ENCODE assay signal across 23 mouse cellular contexts in genomic region chr6:39330981-39331380, GRCm38 (mm10). TPM values are rescaled to one million over a fixed set of nuclear protein-coding genes. Genes with fewer than 3 reads are reported as not detected.
DNase-seq lines count a peak whose midpoint lies in the region; ATAC-seq and TF ChIP-seq lines count a peak whose summit lies in the region.
"Had no signal": no experiment of that assay in that cellular context is flagged by ENCODE, and none has a peak within 500 bp of the region (broad histone marks: within the 10 kb centered on the region; RNA-seq: fewer than 3 reads in every experiment).

No protein-coding gene starts in this region.

- H3K4me3 ChIP-seq in midbrain, embryonic 11.5 days (ENCODE audit: low read depth, low read length) = no peak overlapping the region
- no peak overlapping the region for H3K4me3 ChIP-seq in midbrain, embryonic 14.5 days (replicated peaks; ENCODE audit: low read depth, low read length)
- no peak overlapping the region for H3K4me3 ChIP-seq in liver, postnatal 0 days (ENCODE audit: low read depth, low read length)
- H3K4me3 ChIP-seq: embryonic facial prominence, embryonic 12.5 days; erythroblast, embryonic 14.5 days; heart, embryonic 15.5 days; hindbrain, embryonic 12.5 days; left cerebral cortex, adult 2 months; limb, embryonic 10.5 days had no signal

- DNase-seq in cerebellum, postnatal 4 days (ENCODE audit: low spot score in 2 of 2) = no peak
- peak; percentile 44 for DNase-seq in midbrain, embryonic 11.5 days (ENCODE audit: low spot score, missing footprints)
- DNase-seq in midbrain, embryonic 14.5 days = no peak
- DNase-seq in cerebellum, adult 9-11 months = peak; percentile 78
- DNase-seq in liver, postnatal 0 days = no peak
- DNase-seq in thymus, adult 18-20 months = no peak
- DNase-seq: adrenal gland, adult 8-10 months; B cell, adult 2 months; gastrocnemius, postnatal 36 days; kidney, adult 18-20 months; kidney, postnatal 14 days; lung, adult 2 months; right cerebral cortex, postnatal 14 days; spleen, adult 18-20 months; thymus, postnatal 36 days had no signal

- 89% methylated on average over 7 of the region's 7 CpGs for WGBS in midbrain, embryonic 11.5 days
- WGBS in midbrain, embryonic 14.5 days = 95% methylated on average over 7 of the region's 7 CpGs
- 77% methylated on average over 7 of the region's 7 CpGs for WGBS in liver, postnatal 0 days (ENCODE audit: insufficient replicate concordance)

- H3K36me3 ChIP-seq in midbrain, embryonic 11.5 days (ENCODE audit: control insufficient read depth, insufficient read depth, low read length) = peaks cover 7% of the 10 kb centered on the region
- peaks cover 29% of the 10 kb centered on the region for H3K36me3 ChIP-seq in midbrain, embryonic 14.5 days (ENCODE audit: control insufficient read depth, insufficient read depth, low read length)
- H3K36me3 ChIP-seq in liver, postnatal 0 days (replicated peaks; ENCODE audit: insufficient read depth, low read length) = peaks cover 8% of the 10 kb centered on the region; the same call in 1 of the 2 replicates

- ATAC-seq in cerebellum, adult (ENCODE audit: insufficient number of reproducible peaks, low FRiP score, low TSS enrichment) = peak; percentile 70
- no peak for ATAC-seq in midbrain, embryonic 11.5 days (ENCODE audit: low FRiP score)
- ATAC-seq in midbrain, embryonic 14.5 days (ENCODE audit: low FRiP score, low TSS enrichment) = no peak
- ATAC-seq in liver, postnatal 0 days = no peak
- ATAC-seq: forebrain, embryonic 14.5 days had no signal

- H3K9me3 ChIP-seq in midbrain, embryonic 11.5 days (ENCODE audit: control insufficient read depth, low read length) = no peaks in the 10 kb centered on the region
- no peaks in the 10 kb centered on the region for H3K9me3 ChIP-seq in midbrain, embryonic 14.5 days (ENCODE audit: control insufficient read depth, low read length)
- no peaks in the 10 kb centered on the region for H3K9me3 ChIP-seq in liver, postnatal 0 days (ENCODE audit: low read length)
- H3K9me3 ChIP-seq: embryonic facial prominence, embryonic 12.5 days; heart, embryonic 15.5 days; hindbrain, embryonic 12.5 days; limb, embryonic 10.5 days had no signal

- H3K27me3 ChIP-seq in midbrain, embryonic 11.5 days (ENCODE audit: control insufficient read depth, insufficient read depth, low read length) = no peaks in the 10 kb centered on the region
- no peaks in the 10 kb centered on the region for H3K27me3 ChIP-seq in midbrain, embryonic 14.5 days (ENCODE audit: control insufficient read depth, insufficient read depth, low read length)
- no peaks in the 10 kb centered on the region for H3K27me3 ChIP-seq in liver, postnatal 0 days (ENCODE audit: insufficient read depth, low read length)
- H3K27me3 ChIP-seq: embryonic facial prominence, embryonic 12.5 days; heart, embryonic 15.5 days; hindbrain, embryonic 12.5 days had no signal

- no peak overlapping the region for H3K4me2 ChIP-seq in midbrain, embryonic 11.5 days
- no peak overlapping the region for H3K4me2 ChIP-seq in midbrain, embryonic 14.5 days (ENCODE audit: low read length)
- H3K4me2 ChIP-seq in liver, postnatal 0 days (ENCODE audit: low read depth, low read length) = no peak overlapping the region
- H3K4me2 ChIP-seq: embryonic facial prominence, embryonic 12.5 days; heart, embryonic 15.5 days; hindbrain, embryonic 12.5 days had no signal

- H3K4me1 ChIP-seq in midbrain, embryonic 11.5 days (ENCODE audit: control insufficient read depth, insufficient read depth, low read length) = no peaks in the 10 kb centered on the region
- no peaks in the 10 kb centered on the region for H3K4me1 ChIP-seq in midbrain, embryonic 14.5 days (ENCODE audit: control insufficient read depth, insufficient read depth, low read length)
- no peaks in the 10 kb centered on the region for H3K4me1 ChIP-seq in liver, postnatal 0 days (ENCODE audit: insufficient read depth)
- H3K4me1 ChIP-seq: embryonic facial prominence, embryonic 12.5 days; heart, embryonic 15.5 days; hindbrain, embryonic 12.5 days; limb, embryonic 10.5 days had no signal

- no peak for TF ChIP-seq CTCF in liver, postnatal 0 days (IDR thresholded peaks at IDR 0.05; ENCODE audit: low read depth)

- no peak overlapping the region for H3K27ac ChIP-seq in midbrain, embryonic 11.5 days (ENCODE audit: low read depth, low read length)
- no peak overlapping the region for H3K27ac ChIP-seq in midbrain, embryonic 14.5 days (replicated peaks; ENCODE audit: low read depth, low read length)
- no peak overlapping the region for H3K27ac ChIP-seq in liver, postnatal 0 days (ENCODE audit: low read depth)
- H3K27ac ChIP-seq: embryonic facial prominence, embryonic 12.5 days; heart, embryonic 15.5 days; hindbrain, embryonic 12.5 days; left cerebral cortex, adult 2 months; limb, embryonic 10.5 days had no signal

- TF ChIP-seq EP300 in liver, postnatal 0 days (IDR thresholded peaks at IDR 0.05; ENCODE audit: low read depth) = no peak

- H3K9ac ChIP-seq in midbrain, embryonic 11.5 days (ENCODE audit: low read length) = no peak overlapping the region
- no peak overlapping the region for H3K9ac ChIP-seq in midbrain, embryonic 14.5 days (replicated peaks; ENCODE audit: low read length)
- H3K9ac ChIP-seq in liver, postnatal 0 days (replicated peaks) = no peak overlapping the region
- H3K9ac ChIP-seq: embryonic facial prominence, embryonic 12.5 days; heart, embryonic 15.5 days; hindbrain, embryonic 12.5 days had no signal

RNA-seq across cellular contexts. Expression of gene Slc37a3, which starts 46.5 kb away (rescaled TPM):
- 43.6 and 50.7 TPM in 2 replicates for polyA plus RNA-seq in midbrain, embryonic 11.5 days (2014; fragmentation: Nextera tagmentation; extraction: Ambion mirVana)
- 58.4 and 69.3 TPM in 2 replicates for polyA plus RNA-seq in midbrain, embryonic 14.5 days (2014; fragmentation: Nextera tagmentation; extraction: Ambion mirVana)
- 13.9 and 16.0 TPM in 2 replicates for polyA plus RNA-seq in liver, postnatal 0 days (2015; fragmentation: Nextera tagmentation; extraction: Ambion mirVana)

RNA-seq across cellular contexts. Expression of gene Rab19, which starts 50.0 kb away (rescaled TPM):
- 0.23 and 0.30 TPM in 2 replicates for polyA plus RNA-seq in midbrain, embryonic 11.5 days (2014; fragmentation: Nextera tagmentation; extraction: Ambion mirVana)
- 0.17 TPM in 1 of 2 replicates, not detected in the other for polyA plus RNA-seq in midbrain, embryonic 14.5 days (2014; fragmentation: Nextera tagmentation; extraction: Ambion mirVana)
- 0.95 and 1.1 TPM in 2 replicates for polyA plus RNA-seq in liver, postnatal 0 days (2015; fragmentation: Nextera tagmentation; extraction: Ambion mirVana)
- polyA plus RNA-seq: erythroblast, embryonic 14.5 days had no signal

Comparison
In these comparisons a context has a peak if more than half of its experiments do, and no peak if none do; other contexts are left out.
1. DNase-seq: peak in midbrain, embryonic 11.5 days (single experiment) and cerebellum, adult 9-11 months (single experiment); none in cerebellum, postnatal 4 days (0 of 2), midbrain, embryonic 14.5 days (single experiment), liver, postnatal 0 days (single experiment) and thymus, adult 18-20 months (0 of 2).